Mouse (Mus musculus): ENCODE data around the gene Trim14. TPM values are rescaled to one million over a fixed set of nuclear protein-coding genes. Genes with fewer than 3 reads are reported as not detected.

Gene Trim14
- total RNA-seq, 1 experiment from 2014 or later: 17.7 TPM

- ATAC-seq (replicated peaks in 1 of 2; ENCODE audit: insufficient read depth in 1 of 2, low FRiP score in 2 of 2, low TSS enrichment in 1 of 2, low read depth in 1 of 2, poor library complexity in 2 of 2, severe bottlenecking in 2 of 2): no peak
Measured at GRCm38 (mm10) chr4:46543366-46544050, 7.6 kb upstream of the Trim14 start.

- no peak for ATAC-seq (replicated peaks in 1 of 2; ENCODE audit: insufficient read depth in 1 of 2, low FRiP score in 2 of 2, low TSS enrichment in 1 of 2, low read depth in 1 of 2, poor library complexity in 2 of 2, severe bottlenecking in 2 of 2)
Measured at GRCm38 (mm10) chr4:46541707-46542106, 5.8 kb upstream of the Trim14 start.

GRCm38 (mm10) chr4:46539167-46539566 lies 3.2 kb upstream of the Trim14 start:
- no peak for ATAC-seq (replicated peaks in 1 of 2; ENCODE audit: insufficient read depth in 1 of 2, low FRiP score in 2 of 2, low TSS enrichment in 1 of 2, low read depth in 1 of 2, poor library complexity in 2 of 2, severe bottlenecking in 2 of 2)

GRCm38 (mm10) chr4:46535094-46535830 lies 679 bp downstream of the Trim14 start:
- ATAC-seq (replicated peaks in 1 of 2; ENCODE audit: insufficient read depth in 1 of 2, low FRiP score in 2 of 2, low TSS enrichment in 1 of 2, low read depth in 1 of 2, poor library complexity in 2 of 2, severe bottlenecking in 2 of 2): peak; percentile 16 to 26; a peak in 1 of 4 replicates

- peak in 1 of 2 experiments; percentile 37; a peak in 1 of 4 replicates for ATAC-seq (replicated peaks in 1 of 2; ENCODE audit: insufficient read depth in 1 of 2, low FRiP score in 2 of 2, low TSS enrichment in 1 of 2, low read depth in 1 of 2, poor library complexity in 2 of 2, severe bottlenecking in 2 of 2)
Measured at GRCm38 (mm10) chr4:46533934-46534720, 1.8 kb downstream of the Trim14 start.

- ATAC-seq (replicated peaks in 1 of 2; ENCODE audit: insufficient read depth in 1 of 2, low FRiP score in 2 of 2, low TSS enrichment in 1 of 2, low read depth in 1 of 2, poor library complexity in 2 of 2, severe bottlenecking in 2 of 2): 0 out of 4 replicates have a peak, but pooled peaks of 1 of the 2 experiments have one; percentile 19
Measured at GRCm38 (mm10) chr4:46532926-46533325, 3.0 kb downstream of the Trim14 start.

GRCm38 (mm10) chr4:46532511-46532910 lies 3.4 kb downstream of the Trim14 start:
- ATAC-seq (replicated peaks in 1 of 2; ENCODE audit: insufficient read depth in 1 of 2, low FRiP score in 2 of 2, low TSS enrichment in 1 of 2, low read depth in 1 of 2, poor library complexity in 2 of 2, severe bottlenecking in 2 of 2): no peak

GRCm38 (mm10) chr4:46529722-46530121 lies 6.2 kb downstream of the Trim14 start:
- no peak for ATAC-seq (replicated peaks in 1 of 2; ENCODE audit: insufficient read depth in 1 of 2, low FRiP score in 2 of 2, low TSS enrichment in 1 of 2, low read depth in 1 of 2, poor library complexity in 2 of 2, severe bottlenecking in 2 of 2)

GRCm38 (mm10) chr4:46527558-46527926 lies 8.4 kb downstream of the Trim14 start:
- peak; percentile 63 to 84 for ATAC-seq (replicated peaks in 1 of 2; ENCODE audit: insufficient read depth in 1 of 2, low FRiP score in 2 of 2, low TSS enrichment in 1 of 2, low read depth in 1 of 2, poor library complexity in 2 of 2, severe bottlenecking in 2 of 2)

GRCm38 (mm10) chr4:46526798-46527557 lies 9.0 kb downstream of the Trim14 start:
- ATAC-seq (replicated peaks in 1 of 2; ENCODE audit: insufficient read depth in 1 of 2, low FRiP score in 2 of 2, low TSS enrichment in 1 of 2, low read depth in 1 of 2, poor library complexity in 2 of 2, severe bottlenecking in 2 of 2): peak; percentile 20 to 49

- ATAC-seq (replicated peaks in 1 of 2; ENCODE audit: insufficient read depth in 1 of 2, low FRiP score in 2 of 2, low TSS enrichment in 1 of 2, low read depth in 1 of 2, poor library complexity in 2 of 2, severe bottlenecking in 2 of 2): no peak
Measured at GRCm38 (mm10) chr4:46526226-46526625, 9.7 kb downstream of the Trim14 start.

- ATAC-seq (replicated peaks in 1 of 2; ENCODE audit: insufficient read depth in 1 of 2, low FRiP score in 2 of 2, low TSS enrichment in 1 of 2, low read depth in 1 of 2, poor library complexity in 2 of 2, severe bottlenecking in 2 of 2): no peak
Measured at GRCm38 (mm10) chr4:46523324-46523723, 12.6 kb downstream of the Trim14 start.

GRCm38 (mm10) chr4:46521457-46521856 lies 14.5 kb downstream of the Trim14 start:
- ATAC-seq (replicated peaks in 1 of 2; ENCODE audit: insufficient read depth in 1 of 2, low FRiP score in 2 of 2, low TSS enrichment in 1 of 2, low read depth in 1 of 2, poor library complexity in 2 of 2, severe bottlenecking in 2 of 2): no peak; a peak in 1 of 4 replicates

- no peak for ATAC-seq (replicated peaks in 1 of 2; ENCODE audit: insufficient read depth in 1 of 2, low FRiP score in 2 of 2, low TSS enrichment in 1 of 2, low read depth in 1 of 2, poor library complexity in 2 of 2, severe bottlenecking in 2 of 2)
Measured at GRCm38 (mm10) chr4:46520491-46520890, 15.4 kb downstream of the Trim14 start.

GRCm38 (mm10) chr4:46507736-46508460 lies 28.0 kb downstream of the Trim14 start:
- ATAC-seq (replicated peaks in 1 of 2; ENCODE audit: insufficient read depth in 1 of 2, low FRiP score in 2 of 2, low TSS enrichment in 1 of 2, low read depth in 1 of 2, poor library complexity in 2 of 2, severe bottlenecking in 2 of 2): peak; percentile 61 to 78

GRCm38 (mm10) chr4:46506801-46507610 lies 28.9 kb downstream of the Trim14 start:
- peak; percentile 83 to 95 for ATAC-seq (replicated peaks in 1 of 2; ENCODE audit: insufficient read depth in 1 of 2, low FRiP score in 2 of 2, low TSS enrichment in 1 of 2, low read depth in 1 of 2, poor library complexity in 2 of 2, severe bottlenecking in 2 of 2)
